Mouse (Mus musculus) brain, embryonic 18.5 days (tissue): ENCODE data around the gene Olfr1206.

Source experiments
- DNase-seq: peaks from one replicate; pipeline ENCODE4 v3.0.0-alpha.2; 2012; ENCODE audit warnings: low read depth, low spot score

Gene Olfr1206

GRCm38 (mm10) chr2:88862931-88863330 lies at the start of gene Olfr1206:
Gene Olfr1206, plus strand, starts transcription at chr2:88863231.
- DNase-seq: no peak

- no peak for DNase-seq
Measured at GRCm38 (mm10) chr2:88814196-88814595, 48.8 kb upstream of the Olfr1206 start, which contains the start of gene Olfr1202. Gene Olfr1202, plus strand, starts transcription at chr2:88814496.

GRCm38 (mm10) chr2:88829437-88829836 lies 33.6 kb upstream of the Olfr1206 start, which contains the start of gene Olfr1205:
Gene Olfr1205, plus strand, starts transcription at chr2:88829737.
- no peak for DNase-seq

GRCm38 (mm10) chr2:88838477-88838876 lies 24.6 kb upstream of the Olfr1206 start:
- DNase-seq: no peak

- no peak for DNase-seq
Measured at GRCm38 (mm10) chr2:88848992-88849391, 14.0 kb upstream of the Olfr1206 start, which contains the start of gene Olfr1204. Gene Olfr1204, plus strand, starts transcription at chr2:88849292.

GRCm38 (mm10) chr2:88902211-88902610 lies 39.2 kb downstream of the Olfr1206 start, which contains the start of gene Olfr1208:
Gene Olfr1208, minus strand, starts transcription at chr2:88902311.
- DNase-seq: no peak

GRCm38 (mm10) chr2:88915057-88915456 lies 52.0 kb downstream of the Olfr1206 start, which contains the start of gene Olfr1209:
Gene Olfr1209, minus strand, starts transcription at chr2:88915157.
- DNase-seq: no peak
